Mouse (Mus musculus): ENCODE data around the gene Zbtb20. TPM values are rescaled to one million over a fixed set of nuclear protein-coding genes. Genes with fewer than 3 reads are reported as not detected.

The Zbtb20 gene
- polyA plus RNA-seq, 1 experiment from 2014 or later = 22.8 TPM

GRCm38 (mm10) chr16:43094161-43094560, 218.5 kb downstream of the Zbtb20 start:
- Histone ChIP-seq H3K9me3 (no peaks in the 10 kb centered on the region), H3K36me3 (no peaks in the 10 kb centered on the region), H3K27ac (no peak overlapping the region), H3K9ac (no peak overlapping the region), H3K4me2 (replicated peaks) (no peak overlapping the region), H3K27me3 (no peaks in the 10 kb centered on the region), H3K4me3 (no peak overlapping the region), H3K4me1 (no peaks in the 10 kb centered on the region)
- 89% methylated on average over 1 of the region's 1 CpGs for WGBS
- no peak for ATAC-seq (ENCODE audit: low FRiP score, low read depth)

GRCm38 (mm10) chr16:43094756-43095155, 219.1 kb downstream of the Zbtb20 start:
- H3K27ac ChIP-seq = no peak overlapping the region
- 85% methylated on average over 6 of the region's 6 CpGs for WGBS
- no peaks in the 10 kb centered on the region for H3K9me3 ChIP-seq
- no peaks in the 10 kb centered on the region for H3K27me3 ChIP-seq
- H3K9ac ChIP-seq = no peak overlapping the region
- ATAC-seq (ENCODE audit: low FRiP score, low read depth) = no peak
- H3K4me2 ChIP-seq (replicated peaks) = no peak overlapping the region
- no peaks in the 10 kb centered on the region for H3K36me3 ChIP-seq
- no peaks in the 10 kb centered on the region for H3K4me1 ChIP-seq
- no peak overlapping the region for H3K4me3 ChIP-seq

GRCm38 (mm10) chr16:43096040-43096439, 220.4 kb downstream of the Zbtb20 start:
- no peaks in the 10 kb centered on the region for H3K36me3 ChIP-seq

GRCm38 (mm10) chr16:43098153-43098552, 222.5 kb downstream of the Zbtb20 start:
- H3K9ac ChIP-seq = no peak overlapping the region
- H3K4me1 ChIP-seq = no peaks in the 10 kb centered on the region
- H3K27me3 ChIP-seq = no peaks in the 10 kb centered on the region
- no peak overlapping the region for H3K27ac ChIP-seq
- H3K4me3 ChIP-seq = no peak overlapping the region
- no peak for ATAC-seq (ENCODE audit: low FRiP score, low read depth)
- WGBS = 88% methylated on average over 4 of the region's 4 CpGs
- H3K9me3 ChIP-seq = no peaks in the 10 kb centered on the region
- no peaks in the 10 kb centered on the region for H3K36me3 ChIP-seq
- no peak overlapping the region for H3K4me2 ChIP-seq (replicated peaks)

More at GRCm38 (mm10) chr16:43096040-43096439, 220.4 kb downstream of the Zbtb20 start:
- no peak overlapping the region for H3K9ac ChIP-seq
- H3K27ac ChIP-seq = no peak overlapping the region
- no peaks in the 10 kb centered on the region for H3K27me3 ChIP-seq
- H3K4me2 ChIP-seq (replicated peaks) = no peak overlapping the region
- no peaks in the 10 kb centered on the region for H3K9me3 ChIP-seq
- ATAC-seq (ENCODE audit: low FRiP score, low read depth) = no peak
- H3K4me3 ChIP-seq = no peak overlapping the region
- no peaks in the 10 kb centered on the region for H3K4me1 ChIP-seq

- Histone ChIP-seq H3K27me3 (no peaks in the 10 kb centered on the region), H3K36me3 (no peaks in the 10 kb centered on the region), H3K4me2 (replicated peaks) (no peak overlapping the region), H3K9me3 (no peaks in the 10 kb centered on the region), H3K9ac (no peak overlapping the region), H3K4me3 (no peak overlapping the region), H3K4me1 (no peaks in the 10 kb centered on the region), H3K27ac (no peak overlapping the region)
- no peak for ATAC-seq (ENCODE audit: low FRiP score, low read depth)
- 77% methylated on average over 5 of the region's 5 CpGs for WGBS
Observed at GRCm38 (mm10) chr16:43098666-43099065, 223.0 kb downstream of the Zbtb20 start.

GRCm38 (mm10) chr16:43111288-43111687, 235.6 kb downstream of the Zbtb20 start:
- 70% methylated on average over 1 of the region's 1 CpGs for WGBS
- Histone ChIP-seq H3K9me3 (no peaks in the 10 kb centered on the region), H3K36me3 (no peaks in the 10 kb centered on the region), H3K4me3 (no peak overlapping the region), H3K4me1 (no peaks in the 10 kb centered on the region), H3K4me2 (replicated peaks) (no peak overlapping the region), H3K27me3 (no peaks in the 10 kb centered on the region), H3K27ac (no peak overlapping the region), H3K9ac (no peak overlapping the region)
- no peak for ATAC-seq (ENCODE audit: low FRiP score, low read depth)

- no peak for ATAC-seq (ENCODE audit: low FRiP score, low read depth)
- Histone ChIP-seq H3K4me2 (replicated peaks) (no peak overlapping the region), H3K4me3 (no peak overlapping the region), H3K27ac (no peak overlapping the region), H3K36me3 (no peaks in the 10 kb centered on the region), H3K9me3 (no peaks in the 10 kb centered on the region), H3K27me3 (no peaks in the 10 kb centered on the region), H3K9ac (no peak overlapping the region), H3K4me1 (no peaks in the 10 kb centered on the region)
- WGBS = 54% methylated on average over 1 of the region's 1 CpGs
Observed at GRCm38 (mm10) chr16:43113968-43114367, 238.3 kb downstream of the Zbtb20 start.

GRCm38 (mm10) chr16:43129966-43130365, 254.3 kb downstream of the Zbtb20 start:
- H3K27ac ChIP-seq = no peak overlapping the region
- H3K4me2 ChIP-seq (replicated peaks) = no peak overlapping the region
- no peak overlapping the region for H3K9ac ChIP-seq
- no peak overlapping the region for H3K4me3 ChIP-seq
- no peaks in the 10 kb centered on the region for H3K9me3 ChIP-seq
- peaks cover 9% of the 10 kb centered on the region; the same call in 1 of the 2 replicates for H3K4me1 ChIP-seq
- H3K27me3 ChIP-seq = no peaks in the 10 kb centered on the region
- no peak for ATAC-seq (ENCODE audit: low FRiP score, low read depth)
- 81% methylated on average over 4 of the region's 4 CpGs for WGBS
- H3K36me3 ChIP-seq = no peaks in the 10 kb centered on the region

GRCm38 (mm10) chr16:43130583-43130982, 254.9 kb downstream of the Zbtb20 start:
- no peak overlapping the region for H3K27ac ChIP-seq
- WGBS = 59% methylated on average over 6 of the region's 6 CpGs

GRCm38 (mm10) chr16:43131077-43131476, 255.4 kb downstream of the Zbtb20 start:
- Histone ChIP-seq H3K4me1 (peaks cover 9% of the 10 kb centered on the region; the same call in 1 of the 2 replicates), H3K27me3 (no peaks in the 10 kb centered on the region), H3K4me3 (no peak overlapping the region), H3K9me3 (no peaks in the 10 kb centered on the region), H3K4me2 (replicated peaks) (no peak overlapping the region), H3K9ac (no peak overlapping the region), H3K36me3 (no peaks in the 10 kb centered on the region), H3K27ac (no peak overlapping the region)
- ATAC-seq (ENCODE audit: low FRiP score, low read depth) = no peak

More at GRCm38 (mm10) chr16:43130583-43130982, 254.9 kb downstream of the Zbtb20 start:
- no peak overlapping the region for H3K4me3 ChIP-seq
- no peaks in the 10 kb centered on the region for H3K27me3 ChIP-seq
- no peak for ATAC-seq (ENCODE audit: low FRiP score, low read depth)
- no peaks in the 10 kb centered on the region for H3K9me3 ChIP-seq
- H3K9ac ChIP-seq = no peak overlapping the region
- peaks cover 9% of the 10 kb centered on the region; the same call in 1 of the 2 replicates for H3K4me1 ChIP-seq
- H3K36me3 ChIP-seq = no peaks in the 10 kb centered on the region
- H3K4me2 ChIP-seq (replicated peaks) = no peak overlapping the region

- Histone ChIP-seq H3K27me3 (no peaks in the 10 kb centered on the region), H3K4me3 (no peak overlapping the region), H3K9ac (no peak overlapping the region), H3K36me3 (no peaks in the 10 kb centered on the region), H3K4me1 (no peaks in the 10 kb centered on the region), H3K4me2 (replicated peaks) (no peak overlapping the region), H3K9me3 (no peaks in the 10 kb centered on the region), H3K27ac (no peak overlapping the region)
- WGBS = 59% methylated on average over 4 of the region's 4 CpGs
- ATAC-seq (ENCODE audit: low FRiP score, low read depth) = no peak
Observed at GRCm38 (mm10) chr16:43168506-43168905, 292.8 kb downstream of the Zbtb20 start.

GRCm38 (mm10) chr16:43169273-43169905, 293.7 kb downstream of the Zbtb20 start:
- Histone ChIP-seq H3K4me2 (replicated peaks) (no peak overlapping the region), H3K9me3 (no peaks in the 10 kb centered on the region), H3K36me3 (no peaks in the 10 kb centered on the region), H3K4me3 (no peak overlapping the region), H3K9ac (no peak overlapping the region), H3K27ac (no peak overlapping the region), H3K4me1 (no peaks in the 10 kb centered on the region), H3K27me3 (no peaks in the 10 kb centered on the region)
- no peak for ATAC-seq (ENCODE audit: low FRiP score, low read depth)
- 87% methylated on average over 2 of the region's 2 CpGs for WGBS

- 64% methylated on average over 2 of the region's 2 CpGs for WGBS
- Histone ChIP-seq H3K27me3 (no peaks in the 10 kb centered on the region), H3K36me3 (no peaks in the 10 kb centered on the region), H3K4me3 (no peak overlapping the region), H3K4me1 (no peaks in the 10 kb centered on the region), H3K9me3 (no peaks in the 10 kb centered on the region), H3K9ac (no peak overlapping the region), H3K4me2 (replicated peaks) (no peak overlapping the region), H3K27ac (no peak overlapping the region)
- ATAC-seq (ENCODE audit: low FRiP score, low read depth) = no peak
Observed at GRCm38 (mm10) chr16:43172139-43172538, 296.5 kb downstream of the Zbtb20 start.

Measured in limb, embryonic 13.5 days (tissue).